Mouse (Mus musculus): ENCODE measurements around the gene Fgd3. TPM values are rescaled to one million over a fixed set of nuclear protein-coding genes. Genes with fewer than 3 reads are reported as not detected.

The Fgd3 gene
- polyA plus RNA-seq, 1 experiment from 2014 or later, result 0.83 TPM

- Histone ChIP-seq H3K4me1 (peaks cover 5% of the 10 kb centered on the region; the same call in 1 of the 2 replicates), H3K4me3 (no peak overlapping the region), H3K9me3 (replicated peaks) (no peaks in the 10 kb centered on the region), H3K27me3 (ENCODE audit: low read depth, poor library complexity, severe bottlenecking) (no peaks in the 10 kb centered on the region), H3K27ac (no peak overlapping the region), H3K36me3 (no peaks in the 10 kb centered on the region)
- DNase-seq (ENCODE audit: low spot score), result no peak
- WGBS, result 93% methylated on average over 8 of the region's 8 CpGs
Measured at GRCm38 (mm10) chr13:49233792-49234572, 86.1 kb downstream of the Fgd3 start.

- H3K9me3 ChIP-seq (replicated peaks), result no peaks in the 10 kb centered on the region
- WGBS, result 22% methylated on average over 4 of the region's 4 CpGs
- H3K4me3 ChIP-seq, result no peak overlapping the region
- H3K36me3 ChIP-seq, result no peaks in the 10 kb centered on the region
- H3K4me1 ChIP-seq, result peaks cover 22% of the 10 kb centered on the region
- H3K27ac ChIP-seq, result no peak overlapping the region
- no peak for DNase-seq (ENCODE audit: low spot score)
- H3K27me3 ChIP-seq (ENCODE audit: low read depth, poor library complexity, severe bottlenecking), result peaks cover 31% of the 10 kb centered on the region
Measured at GRCm38 (mm10) chr13:49225633-49226032, 94.5 kb downstream of the Fgd3 start.

- no peak overlapping the region for H3K27ac ChIP-seq
- 60% methylated on average over 3 of the region's 3 CpGs for WGBS
- DNase-seq (ENCODE audit: low spot score), result no peak
- no peaks in the 10 kb centered on the region for H3K36me3 ChIP-seq
- H3K4me3 ChIP-seq, result no peak overlapping the region
- H3K9me3 ChIP-seq (replicated peaks), result no peaks in the 10 kb centered on the region
- peaks cover 31% of the 10 kb centered on the region for H3K27me3 ChIP-seq (ENCODE audit: low read depth, poor library complexity, severe bottlenecking)
- H3K4me1 ChIP-seq, result peaks cover 22% of the 10 kb centered on the region
Measured at GRCm38 (mm10) chr13:49225159-49225558, 95.0 kb downstream of the Fgd3 start.

GRCm38 (mm10) chr13:49224729-49225128 lies 95.4 kb downstream of the Fgd3 start:
- Histone ChIP-seq H3K9me3 (replicated peaks) (no peaks in the 10 kb centered on the region), H3K27me3 (ENCODE audit: low read depth, poor library complexity, severe bottlenecking) (peaks cover 31% of the 10 kb centered on the region), H3K4me3 (no peak overlapping the region), H3K4me1 (peaks cover 19% of the 10 kb centered on the region), H3K27ac (no peak overlapping the region), H3K36me3 (no peaks in the 10 kb centered on the region)
- DNase-seq (ENCODE audit: low spot score), result no peak
- 13% methylated on average over 6 of the region's 6 CpGs for WGBS

- DNase-seq (ENCODE audit: low spot score), result no peak
- WGBS, result 8% methylated on average over 10 of the region's 10 CpGs
- no peaks in the 10 kb centered on the region for H3K9me3 ChIP-seq (replicated peaks)
- peaks cover 31% of the 10 kb centered on the region for H3K27me3 ChIP-seq (ENCODE audit: low read depth, poor library complexity, severe bottlenecking)
- H3K36me3 ChIP-seq, result no peaks in the 10 kb centered on the region
- no peak overlapping the region for H3K27ac ChIP-seq
- H3K4me1 ChIP-seq, result peaks cover 17% of the 10 kb centered on the region; the same call in 1 of the 2 replicates
- no peak overlapping the region for H3K4me3 ChIP-seq
Measured at GRCm38 (mm10) chr13:49224314-49224713, 95.8 kb downstream of the Fgd3 start.

GRCm38 (mm10) chr13:49220912-49221311 lies 99.2 kb downstream of the Fgd3 start:
- peaks cover 37% of the 10 kb centered on the region for H3K27me3 ChIP-seq (ENCODE audit: low read depth, poor library complexity, severe bottlenecking)
- no peak overlapping the region for H3K27ac ChIP-seq
- WGBS, result 18% methylated on average over 5 of the region's 5 CpGs

GRCm38 (mm10) chr13:49219367-49219766 lies 100.7 kb downstream of the Fgd3 start:
- no peak overlapping the region for H3K27ac ChIP-seq
- WGBS, result 90% methylated on average over 4 of the region's 4 CpGs
- no peak overlapping the region for H3K4me3 ChIP-seq
- peaks cover 30% of the 10 kb centered on the region for H3K4me1 ChIP-seq
- H3K27me3 ChIP-seq (ENCODE audit: low read depth, poor library complexity, severe bottlenecking), result peaks cover 30% of the 10 kb centered on the region
- H3K36me3 ChIP-seq, result no peaks in the 10 kb centered on the region
- no peaks in the 10 kb centered on the region for H3K9me3 ChIP-seq (replicated peaks)
- no peak for DNase-seq (ENCODE audit: low spot score)

More at GRCm38 (mm10) chr13:49220912-49221311, 99.2 kb downstream of the Fgd3 start:
- H3K9me3 ChIP-seq (replicated peaks), result no peaks in the 10 kb centered on the region
- no peak for DNase-seq (ENCODE audit: low spot score)
- H3K4me3 ChIP-seq, result no peak overlapping the region
- peaks cover 24% of the 10 kb centered on the region for H3K4me1 ChIP-seq
- no peaks in the 10 kb centered on the region for H3K36me3 ChIP-seq

GRCm38 (mm10) chr13:49218651-49219050 lies 101.5 kb downstream of the Fgd3 start:
- 56% methylated on average over 3 of the region's 3 CpGs for WGBS
- Histone ChIP-seq H3K4me3 (no peak overlapping the region), H3K27me3 (ENCODE audit: low read depth, poor library complexity, severe bottlenecking) (peaks cover 30% of the 10 kb centered on the region), H3K36me3 (no peaks in the 10 kb centered on the region), H3K9me3 (replicated peaks) (no peaks in the 10 kb centered on the region), H3K27ac (no peak overlapping the region), H3K4me1 (peaks cover 32% of the 10 kb centered on the region)
- no peak for DNase-seq (ENCODE audit: low spot score)

- Histone ChIP-seq H3K27ac (peak overlapping the region; percentile 88), H3K27me3 (ENCODE audit: low read depth, poor library complexity, severe bottlenecking) (peaks cover 26% of the 10 kb centered on the region), H3K36me3 (no peaks in the 10 kb centered on the region), H3K4me1 (peaks cover 37% of the 10 kb centered on the region), H3K9me3 (replicated peaks) (no peaks in the 10 kb centered on the region), H3K4me3 (peak overlapping the region; percentile 81)
- DNase-seq (ENCODE audit: low spot score), result peak; percentile 45
- 36% methylated on average over 9 of the region's 9 CpGs for WGBS
Measured at GRCm38 (mm10) chr13:49216808-49217561, 103.1 kb downstream of the Fgd3 start.

- Histone ChIP-seq H3K4me3 (peak overlapping the region; percentile 81), H3K27ac (peak overlapping the region; percentile 88), H3K9me3 (replicated peaks) (no peaks in the 10 kb centered on the region), H3K4me1 (peaks cover 45% of the 10 kb centered on the region), H3K36me3 (no peaks in the 10 kb centered on the region), H3K27me3 (ENCODE audit: low read depth, poor library complexity, severe bottlenecking) (peaks cover 26% of the 10 kb centered on the region)
- no peak for DNase-seq (ENCODE audit: low spot score)
- WGBS, result 3% methylated on average over 17 of the region's 17 CpGs
Measured at GRCm38 (mm10) chr13:49216220-49216552, 103.9 kb downstream of the Fgd3 start.

- H3K9me3 ChIP-seq (replicated peaks), result no peaks in the 10 kb centered on the region
- peaks cover 26% of the 10 kb centered on the region for H3K27me3 ChIP-seq (ENCODE audit: low read depth, poor library complexity, severe bottlenecking)
- peak within 1 kb of the TSS; percentile 81 for H3K4me3 ChIP-seq
- peak; percentile 90 for DNase-seq (ENCODE audit: low spot score)
- peaks cover 47% of the 10 kb centered on the region for H3K4me1 ChIP-seq
- no peaks in the 10 kb centered on the region for H3K36me3 ChIP-seq
- WGBS, result 2% methylated on average over 78 of the region's 78 CpGs
- peak within 1 kb of the TSS; percentile 88 for H3K27ac ChIP-seq
Measured at GRCm38 (mm10) chr13:49215504-49216219, 104.4 kb downstream of the Fgd3 start, which contains the start of gene Card19. Card19 (minus strand) TSS chr13:49216037.

GRCm38 (mm10) chr13:49215128-49215503 lies 105.0 kb downstream of the Fgd3 start:
- peaks cover 47% of the 10 kb centered on the region for H3K4me1 ChIP-seq
- DNase-seq (ENCODE audit: low spot score), result no peak
- H3K9me3 ChIP-seq (replicated peaks), result no peaks in the 10 kb centered on the region
- peak overlapping the region; percentile 88 for H3K27ac ChIP-seq
- WGBS, result 11% methylated on average over 5 of the region's 5 CpGs
- H3K36me3 ChIP-seq, result no peaks in the 10 kb centered on the region
- peak overlapping the region; percentile 81 for H3K4me3 ChIP-seq
- peaks cover 26% of the 10 kb centered on the region for H3K27me3 ChIP-seq (ENCODE audit: low read depth, poor library complexity, severe bottlenecking)

GRCm38 (mm10) chr13:49214454-49214853 lies 105.7 kb downstream of the Fgd3 start:
- Histone ChIP-seq H3K9me3 (replicated peaks) (no peaks in the 10 kb centered on the region), H3K4me3 (no peak overlapping the region), H3K4me1 (peaks cover 48% of the 10 kb centered on the region), H3K36me3 (no peaks in the 10 kb centered on the region), H3K27me3 (ENCODE audit: low read depth, poor library complexity, severe bottlenecking) (peaks cover 26% of the 10 kb centered on the region), H3K27ac (no peak overlapping the region)
- WGBS, result 78% methylated on average over 3 of the region's 3 CpGs
- no peak for DNase-seq (ENCODE audit: low spot score)
